Mouse (Mus musculus): Measurements from ENCODE around the gene Riox2. TPM values are rescaled to one million over a fixed set of nuclear protein-coding genes. Genes with fewer than 3 reads are reported as not detected.
"Not testable (repeated sequence)": the region's sequence is repeated elsewhere in the genome, so short reads cannot be mapped to it uniquely, and the experiment has no call there.

Riox2 gene
- total RNA-seq (2015; ENCODE audit: low replicate concordance) (2.9 and 6.3 TPM in 2 replicates), total RNA-seq (2017; ENCODE audit: low replicate concordance) (4.7 and 20.1 TPM in 2 replicates)

- peak; percentile 85 for ATAC-seq (replicated peaks; ENCODE audit: low FRiP score, poor library complexity, severe bottlenecking)
Measured at GRCm38 (mm10) chr16:59471637-59472278, at the start of gene Riox2. TSS of gene Riox2 (plus strand) at chr16:59471775.

- ATAC-seq (replicated peaks; ENCODE audit: low FRiP score, poor library complexity, severe bottlenecking), result no peak
Measured at GRCm38 (mm10) chr16:59427960-59428359, 43.6 kb upstream of the Riox2 start.

- ATAC-seq (replicated peaks; ENCODE audit: low FRiP score, poor library complexity, severe bottlenecking), result no peak
Measured at GRCm38 (mm10) chr16:59433181-59433580, 38.4 kb upstream of the Riox2 start.

GRCm38 (mm10) chr16:59444880-59445559 is 26.6 kb upstream of the Riox2 start:
- no peak for ATAC-seq (replicated peaks; ENCODE audit: low FRiP score, poor library complexity, severe bottlenecking)

GRCm38 (mm10) chr16:59448181-59448580 is 23.4 kb upstream of the Riox2 start:
- ATAC-seq (replicated peaks; ENCODE audit: low FRiP score, poor library complexity, severe bottlenecking), result no peak

- ATAC-seq (replicated peaks; ENCODE audit: low FRiP score, poor library complexity, severe bottlenecking), result no peak
Measured at GRCm38 (mm10) chr16:59449092-59449491, 22.5 kb upstream of the Riox2 start.

GRCm38 (mm10) chr16:59451813-59452212 is 19.8 kb upstream of the Riox2 start:
- ATAC-seq (replicated peaks; ENCODE audit: low FRiP score, poor library complexity, severe bottlenecking), result no peak

- ATAC-seq (replicated peaks; ENCODE audit: low FRiP score, poor library complexity, severe bottlenecking), result not testable (repeated sequence)
Measured at GRCm38 (mm10) chr16:59459259-59459861, 12.2 kb upstream of the Riox2 start.

GRCm38 (mm10) chr16:59463567-59463966 is 8.0 kb upstream of the Riox2 start:
- ATAC-seq (replicated peaks; ENCODE audit: low FRiP score, poor library complexity, severe bottlenecking), result no peak

GRCm38 (mm10) chr16:59463973-59464372 is 7.6 kb upstream of the Riox2 start:
- no peak for ATAC-seq (replicated peaks; ENCODE audit: low FRiP score, poor library complexity, severe bottlenecking)

GRCm38 (mm10) chr16:59469846-59470245 is 1.7 kb upstream of the Riox2 start:
- ATAC-seq (replicated peaks; ENCODE audit: low FRiP score, poor library complexity, severe bottlenecking), result no peak

- ATAC-seq (replicated peaks; ENCODE audit: low FRiP score, poor library complexity, severe bottlenecking), result no peak
Measured at GRCm38 (mm10) chr16:59472546-59472945, 971 bp downstream of the Riox2 start.

- ATAC-seq (replicated peaks; ENCODE audit: low FRiP score, poor library complexity, severe bottlenecking), result no peak
Measured at GRCm38 (mm10) chr16:59474788-59475187, 3.2 kb downstream of the Riox2 start.

- no peak for ATAC-seq (replicated peaks; ENCODE audit: low FRiP score, poor library complexity, severe bottlenecking)
Measured at GRCm38 (mm10) chr16:59477955-59478354, 6.4 kb downstream of the Riox2 start.

GRCm38 (mm10) chr16:59487239-59487638 is 15.7 kb downstream of the Riox2 start:
- no peak for ATAC-seq (replicated peaks; ENCODE audit: low FRiP score, poor library complexity, severe bottlenecking)

GRCm38 (mm10) chr16:59487975-59488548 is 16.5 kb downstream of the Riox2 start:
- no peak for ATAC-seq (replicated peaks; ENCODE audit: low FRiP score, poor library complexity, severe bottlenecking)

GRCm38 (mm10) chr16:59493199-59493598 is 21.6 kb downstream of the Riox2 start:
- no peak for ATAC-seq (replicated peaks; ENCODE audit: low FRiP score, poor library complexity, severe bottlenecking)

GRCm38 (mm10) chr16:59497947-59498346 is 26.4 kb downstream of the Riox2 start:
- ATAC-seq (replicated peaks; ENCODE audit: low FRiP score, poor library complexity, severe bottlenecking), result no peak

- ATAC-seq (replicated peaks; ENCODE audit: low FRiP score, poor library complexity, severe bottlenecking), result no peak
Measured at GRCm38 (mm10) chr16:59499180-59499579, 27.6 kb downstream of the Riox2 start.

GRCm38 (mm10) chr16:59509830-59510229 is 38.3 kb downstream of the Riox2 start:
- no peak for ATAC-seq (replicated peaks; ENCODE audit: low FRiP score, poor library complexity, severe bottlenecking)

GRCm38 (mm10) chr16:59515169-59515568 is 43.6 kb downstream of the Riox2 start:
- no peak for ATAC-seq (replicated peaks; ENCODE audit: low FRiP score, poor library complexity, severe bottlenecking)

All from erythroid progenitor cell, adult 5-6 weeks (primary cell).